In the genomic region with DNA sequence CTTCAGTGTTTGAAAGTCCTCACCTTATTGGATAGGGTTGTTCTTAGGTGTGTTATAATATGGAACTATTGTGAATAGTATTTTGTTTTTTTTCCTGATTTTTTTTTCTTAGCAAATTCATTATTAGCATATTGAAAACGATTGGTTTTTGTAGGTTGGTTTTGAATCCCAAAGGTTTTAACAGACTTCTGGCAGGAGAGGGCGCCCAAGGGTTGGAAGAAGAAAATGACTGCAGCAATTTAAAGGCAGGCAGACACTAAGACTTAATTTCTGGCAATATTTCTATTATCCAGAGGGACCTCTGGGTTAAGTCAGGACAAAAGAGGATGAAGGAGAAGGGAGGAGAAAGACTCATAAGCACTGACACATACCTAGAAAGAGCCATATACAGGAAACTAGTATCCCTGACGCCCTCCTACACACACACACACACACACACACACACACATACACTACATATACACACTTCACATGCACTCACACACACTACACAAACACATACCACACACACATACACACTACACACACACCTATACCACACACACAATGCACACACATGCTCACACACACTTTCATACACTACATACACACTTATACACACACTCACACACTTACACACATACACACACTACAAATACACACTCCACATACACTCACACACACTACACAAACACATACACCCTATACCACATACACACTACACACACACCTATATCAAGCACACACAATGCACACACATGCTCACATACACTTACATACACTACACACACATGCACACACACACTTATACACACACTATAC, we compare ENCODE assay signal across 8 mouse cellular contexts. TPM values are rescaled to one million over a fixed set of nuclear protein-coding genes. Genes with fewer than 3 reads are reported as not detected.
DNase-seq lines count a peak whose midpoint lies in the region; ATAC-seq and TF ChIP-seq lines count a peak whose summit lies in the region.

No protein-coding gene starts in this region.

- peak; percentile 12; the same call in 1 of the 2 replicates for TF ChIP-seq CTCF in liver, adult 2 months (IDR thresholded peaks at IDR 0.05; ENCODE audit: low read depth, low read length)

- H3K4me3 ChIP-seq in heart, embryonic 12.5 days = no peak overlapping the region
- no peak overlapping the region for H3K4me3 ChIP-seq in kidney, embryonic 14.5 days (ENCODE audit: low read length)
- H3K4me3 ChIP-seq in liver, adult 2 months (ENCODE audit: insufficient read depth, low read depth, low read length) = no peak overlapping the region

- H3K9ac ChIP-seq in heart, embryonic 12.5 days = 0 out of 2 replicates have a peak overlapping the region, but pooled peaks have one; percentile 22
- H3K9ac ChIP-seq in kidney, embryonic 14.5 days (ENCODE audit: low read depth, low read length) = no peak overlapping the region
- H3K9ac ChIP-seq in liver, adult 2 months (ENCODE audit: low read depth, low read length) = peak overlapping the region; percentile 60; the same call in 1 of the 2 replicates

- peaks cover 8% of the 10 kb centered on the region; the same call in 1 of the 2 replicates for H3K4me1 ChIP-seq in heart, embryonic 12.5 days (replicated peaks)
- H3K4me1 ChIP-seq in kidney, embryonic 14.5 days (ENCODE audit: control insufficient read depth, insufficient read depth, low read length) = peaks cover 4% of the 10 kb centered on the region; the same call in 1 of the 2 replicates
- H3K4me1 ChIP-seq in liver, adult 2 months (ENCODE audit: control insufficient read depth, insufficient read depth, low read length) = no peaks in the 10 kb centered on the region

- no peaks in the 10 kb centered on the region for H3K9me3 ChIP-seq in heart, embryonic 12.5 days (replicated peaks)
- H3K9me3 ChIP-seq in kidney, embryonic 14.5 days (ENCODE audit: control insufficient read depth, low read length) = no peaks in the 10 kb centered on the region

- H3K4me2 ChIP-seq in heart, embryonic 12.5 days = no peak overlapping the region
- H3K4me2 ChIP-seq in kidney, embryonic 14.5 days (replicated peaks; ENCODE audit: low read depth, low read length) = no peak overlapping the region

- ATAC-seq in heart, embryonic 12.5 days (ENCODE audit: insufficient number of reproducible peaks, low FRiP score) = no peak
- peak; percentile 32; the same call in 1 of the 2 replicates for ATAC-seq in kidney, embryonic 14.5 days (ENCODE audit: low FRiP score, low TSS enrichment)

- H3K36me3 ChIP-seq in heart, embryonic 12.5 days = no peaks in the 10 kb centered on the region
- H3K36me3 ChIP-seq in kidney, embryonic 14.5 days (ENCODE audit: control insufficient read depth, insufficient read depth, low read length) = no peaks in the 10 kb centered on the region
- H3K36me3 ChIP-seq in liver, adult 2 months (ENCODE audit: control insufficient read depth, insufficient read depth, low read length) = no peaks in the 10 kb centered on the region

- H3K79me2 ChIP-seq in liver, adult 2 months (ENCODE audit: control insufficient read depth, insufficient read depth, low read length) = no peaks in the 10 kb centered on the region

- H3K27ac ChIP-seq in heart, embryonic 12.5 days (ENCODE audit: poor library complexity, severe bottlenecking) = no peak overlapping the region; the same call in 1 of the 2 replicates
- no peak overlapping the region for H3K27ac ChIP-seq in kidney, embryonic 14.5 days (ENCODE audit: low read depth, low read length)
- H3K27ac ChIP-seq in liver, adult 2 months (replicated peaks; ENCODE audit: insufficient read depth, low read depth, low read length) = no peak overlapping the region

- H3K27me3 ChIP-seq in heart, embryonic 12.5 days (replicated peaks) = no peaks in the 10 kb centered on the region; the same call in 1 of the 2 replicates
- no peaks in the 10 kb centered on the region for H3K27me3 ChIP-seq in kidney, embryonic 14.5 days (ENCODE audit: control insufficient read depth, insufficient read depth, low read length)
- H3K27me3 ChIP-seq in liver, adult 2 months (ENCODE audit: control insufficient read depth, insufficient read depth, low read length) = no peaks in the 10 kb centered on the region

- WGBS in heart, embryonic 12.5 days = 27% methylated on average over 3 of the region's 3 CpGs
- WGBS in kidney, embryonic 14.5 days = 30% methylated on average over 3 of the region's 3 CpGs
- WGBS in liver, adult 2 months = 27% methylated on average over 3 of the region's 3 CpGs

- DNase-seq in 3T3-L1 (ENCODE audit: low read depth, low spot score) (peak; percentile 77), ZHBTc4 (ENCODE audit: low read depth, low spot score) (peak; percentile 21)
- DNase-seq in embryo, embryonic 10.5 days (ENCODE audit: low spot score) = peak; percentile 81
- peak; percentile 60 for DNase-seq in liver, adult 2 months (ENCODE audit: extremely low read depth, low read depth, low spot score)
- DNase-seq in natural killer cell, adult 2 months (ENCODE audit: low spot score in 2 of 2) = peak; percentile 39 to 59
- peak; percentile 82 for DNase-seq in thymus, postnatal 25 days

- no peak for TF ChIP-seq POLR2A in liver, adult 2 months (IDR thresholded peaks at IDR 0.05; ENCODE audit: extremely low read depth, insufficient read depth, low read length)

RNA-seq across cellular contexts. Expression of a gene that starts 8.2 kb away (rescaled TPM):
- 1.5 TPM in 2 replicates for polyA plus RNA-seq in heart, embryonic 12.5 days (2016; fragmentation: Nextera tagmentation; extraction: Ambion mirVana)
- 0.46 and 1.6 TPM in 2 replicates for polyA plus RNA-seq in kidney, embryonic 14.5 days (2014; fragmentation: Nextera tagmentation; extraction: Ambion mirVana)
- total RNA-seq in liver, adult 2 months (2014; rRNA removed) = 807 and 1,077 TPM in 2 replicates
- polyA plus RNA-seq in liver, adult 2 months (2012; rRNA removed) = 826 and 1,028 TPM in 2 replicates

RNA-seq across cellular contexts. Expression of a gene that starts 17.3 kb away (rescaled TPM):
- 36.5 and 38.2 TPM in 2 replicates for polyA plus RNA-seq in heart, embryonic 12.5 days (2016; fragmentation: Nextera tagmentation; extraction: Ambion mirVana)
- polyA plus RNA-seq in kidney, embryonic 14.5 days (2014; fragmentation: Nextera tagmentation; extraction: Ambion mirVana) = 17.9 and 26.5 TPM in 2 replicates
- 78.0 and 106 TPM in 2 replicates for total RNA-seq in liver, adult 2 months (2014; rRNA removed)
- polyA plus RNA-seq in liver, adult 2 months (2012; rRNA removed) = 179 and 444 TPM in 2 replicates

RNA-seq across cellular contexts. Expression of a gene that starts 48.2 kb away (rescaled TPM):
- 2.3 and 2.5 TPM in 2 replicates for polyA plus RNA-seq in heart, embryonic 12.5 days (2016; fragmentation: Nextera tagmentation; extraction: Ambion mirVana)
- polyA plus RNA-seq in kidney, embryonic 14.5 days (2014; fragmentation: Nextera tagmentation; extraction: Ambion mirVana) = 0.29 and 0.49 TPM in 2 replicates
- 1.7 and 2.0 TPM in 2 replicates for total RNA-seq in liver, adult 2 months (2014; rRNA removed)
- polyA plus RNA-seq in liver, adult 2 months (2012; rRNA removed) = 1.6 and 2.4 TPM in 2 replicates

RNA-seq across cellular contexts. Expression of a gene that starts 54.2 kb away (rescaled TPM):
- polyA plus RNA-seq in heart, embryonic 12.5 days (2016; fragmentation: Nextera tagmentation; extraction: Ambion mirVana) = 0.99 and 1.6 TPM in 2 replicates
- polyA plus RNA-seq in kidney, embryonic 14.5 days (2014; fragmentation: Nextera tagmentation; extraction: Ambion mirVana) = 0.50 and 1.6 TPM in 2 replicates
- 0.65 and 0.67 TPM in 2 replicates for total RNA-seq in liver, adult 2 months (2014; rRNA removed)
- polyA plus RNA-seq in liver, adult 2 months (2012; rRNA removed) = 0.21 and 0.88 TPM in 2 replicates

Comparison
In these comparisons a context has a peak if more than half of its experiments do, and no peak if none do; other contexts are left out.
1. DNase-seq: peak in every context shown above with its lines; median percentile 82 in thymus, postnatal 25 days; 81 in embryo, embryonic 10.5 days; 77 in 3T3-L1; 60 in liver, adult 2 months; 49 in natural killer cell, adult 2 months; 21 in ZHBTc4.
2. RNA of a gene that starts 8.2 kb away (polyA plus RNA-seq): 826 to 1,028 TPM in liver, adult 2 months; 0.46 to 1.6 TPM in kidney, embryonic 14.5 days and 1.5 TPM in heart, embryonic 12.5 days; every median in the first group is over 100 times any median in the second.